Mouse (Mus musculus) stomach, embryonic 16.5 days (tissue): ENCODE data around the gene Pdhx. TPM values are rescaled to one million over a fixed set of nuclear protein-coding genes. Genes with fewer than 3 reads are reported as not detected.

Experiments used
- ATAC-seq: fragments of 200-750 bp; cut with Nextera tagmentation; 2 replicates; pipeline ENCODE4 v1.8.0; 2017; ENCODE audit warnings: moderate number of reproducible peaks, moderate TSS enrichment; ENCODE audit not compliant: insufficient read depth, low FRiP score
- H3K27ac ChIP-seq: fragments of 300-500 bp; sonication (generic); 2 replicates; pipeline ENCODE4 v1.5.1; 2014; ENCODE audit warnings: low read length
- H3K27me3 ChIP-seq: fragments of 300-500 bp; sonication (generic); 2 replicates; pipeline ENCODE4 v1.6.1; 2014; ENCODE audit warnings: low read length, control low read depth, mixed read lengths; ENCODE audit not compliant: control insufficient read depth, insufficient read depth
- H3K36me3 ChIP-seq: fragments of 300-500 bp; sonication (generic); 2 replicates; pipeline ENCODE4 v1.6.1; 2014; ENCODE audit warnings: low read length; ENCODE audit not compliant: control insufficient read depth, insufficient read depth
- H3K4me1 ChIP-seq: fragments of 300-500 bp; sonication (generic); 2 replicates; pipeline ENCODE4 v1.6.1; 2014; ENCODE audit warnings: low read length, control low read depth, mixed read lengths; ENCODE audit not compliant: control insufficient read depth, insufficient read depth
- H3K4me2 ChIP-seq: fragments of 300-500 bp; sonication (generic); 2 replicates; pipeline ENCODE4 v1.6.1; 2014; ENCODE audit warnings: low read depth, low read length, mixed read lengths
- H3K4me3 ChIP-seq: fragments of 300-500 bp; sonication (generic); replicated peaks from 2 replicates; pipeline ENCODE4 v1.5.1; 2014; ENCODE audit warnings: mild to moderate bottlenecking, low read length
- H3K9ac ChIP-seq: fragments of 300-500 bp; sonication (generic); 2 replicates; pipeline ENCODE4 v1.6.1; 2014; ENCODE audit warnings: low read length
- H3K9me3 ChIP-seq: fragments of 300-500 bp; sonication (generic); replicated peaks from 2 replicates; pipeline ENCODE4 v1.6.1; 2016; ENCODE audit warnings: low read length, control low read depth; ENCODE audit not compliant: control insufficient read depth
- WGBS: fragments of 180-500 bp; shearing (Covaris S2); extraction: QIAGEN DNeasy Blood & Tissue Kit; methylation state at CpG from one replicate; pipeline ENCODE4 v1.1.7; 2014; 5-methylcytosine and 5-hydroxymethylcytosine counted together
- polyA plus RNA-seq: library from polyadenylated mRNA; unstranded; fragments of >200 nt; fragmentation: Nextera tagmentation; extraction: Ambion mirVana; gene quantifications from 2 replicates; pipeline ENCODE4 v1.2.1, GENCODE M21; 2015

The Pdhx gene
- polyA plus RNA-seq, 1 experiment from 2014 or later, result 39.6 TPM

GRCm38 (mm10) chr2:103068602-103069001 is 4.7 kb downstream of the Pdhx start:
- no peak for ATAC-seq
- 53% methylated on average over 1 of the region's 1 CpGs for WGBS

GRCm38 (mm10) chr2:103067552-103068207 is 5.6 kb downstream of the Pdhx start:
- H3K9ac ChIP-seq, result no peak overlapping the region
- 90% methylated on average over 2 of the region's 2 CpGs for WGBS
- no peak overlapping the region for H3K4me3 ChIP-seq

More at GRCm38 (mm10) chr2:103068602-103069001, 4.7 kb downstream of the Pdhx start:
- Histone ChIP-seq H3K9ac (no peak overlapping the region), H3K27ac (no peak overlapping the region), H3K4me2 (no peak overlapping the region), H3K36me3 (no peaks in the 10 kb centered on the region), H3K4me3 (no peak overlapping the region), H3K9me3 (no peaks in the 10 kb centered on the region), H3K27me3 (no peaks in the 10 kb centered on the region), H3K4me1 (peaks cover 15% of the 10 kb centered on the region)

GRCm38 (mm10) chr2:103066683-103067551 is 6.4 kb downstream of the Pdhx start:
- Histone ChIP-seq H3K36me3 (no peaks in the 10 kb centered on the region), H3K4me1 (peaks cover 11% of the 10 kb centered on the region), H3K27me3 (no peaks in the 10 kb centered on the region), H3K9ac (no peak overlapping the region), H3K27ac (no peak overlapping the region), H3K4me3 (no peak overlapping the region), H3K9me3 (no peaks in the 10 kb centered on the region), H3K4me2 (no peak overlapping the region)
- no peak for ATAC-seq
- 66% methylated on average over 8 of the region's 8 CpGs for WGBS

More at GRCm38 (mm10) chr2:103067552-103068207, 5.6 kb downstream of the Pdhx start:
- no peaks in the 10 kb centered on the region for H3K9me3 ChIP-seq
- no peaks in the 10 kb centered on the region for H3K36me3 ChIP-seq
- H3K4me2 ChIP-seq, result no peak overlapping the region
- peaks cover 15% of the 10 kb centered on the region for H3K4me1 ChIP-seq
- H3K27ac ChIP-seq, result no peak overlapping the region
- no peaks in the 10 kb centered on the region for H3K27me3 ChIP-seq
- no peak for ATAC-seq

- H3K9ac ChIP-seq, result no peak overlapping the region
- 25% methylated on average over 3 of the region's 3 CpGs for WGBS
- H3K9me3 ChIP-seq, result no peaks in the 10 kb centered on the region
- ATAC-seq, result no peak
- no peaks in the 10 kb centered on the region for H3K36me3 ChIP-seq
- H3K4me2 ChIP-seq, result no peak overlapping the region
- no peak overlapping the region for H3K27ac ChIP-seq
- no peaks in the 10 kb centered on the region for H3K27me3 ChIP-seq
- peaks cover 5% of the 10 kb centered on the region for H3K4me1 ChIP-seq
- no peak overlapping the region for H3K4me3 ChIP-seq
Observed at GRCm38 (mm10) chr2:103062865-103063264, 10.4 kb downstream of the Pdhx start.

- Histone ChIP-seq H3K36me3 (no peaks in the 10 kb centered on the region), H3K4me1 (peaks cover 5% of the 10 kb centered on the region), H3K27me3 (no peaks in the 10 kb centered on the region), H3K4me3 (no peak overlapping the region), H3K27ac (no peak overlapping the region), H3K4me2 (no peak overlapping the region), H3K9ac (no peak overlapping the region), H3K9me3 (no peaks in the 10 kb centered on the region)
- no peak for ATAC-seq
- 76% methylated on average over 3 of the region's 3 CpGs for WGBS
Observed at GRCm38 (mm10) chr2:103058266-103058665, 15.0 kb downstream of the Pdhx start.

- no peaks in the 10 kb centered on the region for H3K27me3 ChIP-seq
- H3K9ac ChIP-seq, result no peak overlapping the region
- H3K4me3 ChIP-seq, result no peak overlapping the region
- WGBS, result 90% methylated on average over 6 of the region's 6 CpGs
- no peaks in the 10 kb centered on the region for H3K9me3 ChIP-seq
- no peak overlapping the region for H3K4me2 ChIP-seq
- H3K4me1 ChIP-seq, result no peaks in the 10 kb centered on the region
- H3K36me3 ChIP-seq, result no peaks in the 10 kb centered on the region
- ATAC-seq, result no peak
- no peak overlapping the region for H3K27ac ChIP-seq
Observed at GRCm38 (mm10) chr2:103055820-103056219, 17.5 kb downstream of the Pdhx start.

- no peaks in the 10 kb centered on the region for H3K9me3 ChIP-seq
- no peaks in the 10 kb centered on the region for H3K36me3 ChIP-seq
- H3K9ac ChIP-seq, result no peak overlapping the region
- no peak overlapping the region for H3K4me2 ChIP-seq
- no peak overlapping the region for H3K4me3 ChIP-seq
- H3K27ac ChIP-seq, result no peak overlapping the region
- H3K27me3 ChIP-seq, result no peaks in the 10 kb centered on the region
- ATAC-seq, result no peak
- WGBS, result 74% methylated on average over 19 of the region's 19 CpGs
- no peaks in the 10 kb centered on the region for H3K4me1 ChIP-seq
Observed at GRCm38 (mm10) chr2:103051937-103052893, 21.1 kb downstream of the Pdhx start.

- no peaks in the 10 kb centered on the region for H3K4me1 ChIP-seq
- H3K36me3 ChIP-seq, result no peaks in the 10 kb centered on the region
- no peaks in the 10 kb centered on the region for H3K27me3 ChIP-seq
- no peaks in the 10 kb centered on the region for H3K9me3 ChIP-seq
- no peak overlapping the region for H3K4me3 ChIP-seq
- no peak overlapping the region for H3K27ac ChIP-seq
- WGBS, result 93% methylated on average over 2 of the region's 2 CpGs
- H3K9ac ChIP-seq, result no peak overlapping the region
- no peak overlapping the region for H3K4me2 ChIP-seq
- no peak for ATAC-seq
Observed at GRCm38 (mm10) chr2:103045286-103045685, 28.0 kb downstream of the Pdhx start.
